ENCODE assay signal across 8 mouse cellular contexts in genomic region chr8:106151041-106151440, GRCm38 (mm10). TPM values are rescaled to one million over a fixed set of nuclear protein-coding genes. Genes with fewer than 3 reads are reported as not detected.
A peak's percentile ranks its signal among the peaks of the same experiment; 100 is the strongest.
DNase-seq lines count a peak whose midpoint lies in the region; ATAC-seq and TF ChIP-seq lines count a peak whose summit lies in the region.

No protein-coding gene starts in this region.

- H3K27me3 ChIP-seq in kidney, postnatal 0 days (ENCODE audit: insufficient read depth, low read length): no peaks in the 10 kb centered on the region
- H3K27me3 ChIP-seq in hindbrain, embryonic 16.5 days (replicated peaks; ENCODE audit: control insufficient read depth, insufficient read depth, low read length): no peaks in the 10 kb centered on the region
- H3K27me3 ChIP-seq in myocyte (ENCODE audit: control insufficient read depth, insufficient read depth, insufficient read length): no peaks in the 10 kb centered on the region

- no peak for ATAC-seq in kidney, postnatal 0 days (replicated peaks; ENCODE audit: low FRiP score, low read depth)
- ATAC-seq in hindbrain, embryonic 16.5 days: no peak

- peak overlapping the region; percentile 0 for H3ac ChIP-seq in myocyte (ENCODE audit: control insufficient read depth, insufficient read length)

- H3K79me2 ChIP-seq in myocyte (ENCODE audit: control insufficient read depth, insufficient read depth): peaks cover 12% of the 10 kb centered on the region

- peak overlapping the region; percentile 66 for H3K4me3 ChIP-seq in kidney, postnatal 0 days (replicated peaks; ENCODE audit: low read depth, low read length)
- H3K4me3 ChIP-seq in cortical plate, adult 2 months (ENCODE audit: insufficient read depth, low read length): peak overlapping the region; percentile 82
- peak overlapping the region; percentile 78 for H3K4me3 ChIP-seq in hindbrain, embryonic 16.5 days (ENCODE audit: low read length)
- H3K4me3 ChIP-seq in myocyte: peak overlapping the region; percentile 68

- no peak overlapping the region for H3K27ac ChIP-seq in kidney, postnatal 0 days
- H3K27ac ChIP-seq in cortical plate, adult 2 months (ENCODE audit: insufficient read depth, low read length): no peak overlapping the region
- no peak overlapping the region for H3K27ac ChIP-seq in hindbrain, embryonic 16.5 days (ENCODE audit: low read depth, low read length)

- peaks cover 8% of the 10 kb centered on the region for H3K4me1 ChIP-seq in kidney, postnatal 0 days (replicated peaks; ENCODE audit: insufficient read depth, low read length)
- H3K4me1 ChIP-seq in cortical plate, adult 2 months (ENCODE audit: control insufficient read depth, insufficient read depth, low read length): no peaks in the 10 kb centered on the region; the same call in 1 of the 2 replicates
- H3K4me1 ChIP-seq in hindbrain, embryonic 16.5 days (ENCODE audit: control insufficient read depth, insufficient read depth, low read depth, low read length): peaks cover 7% of the 10 kb centered on the region

- no peak for TF ChIP-seq CTCF in kidney, postnatal 0 days (IDR thresholded peaks at IDR 0.05; ENCODE audit: low read depth)
- TF ChIP-seq CTCF in cortical plate, adult 2 months (IDR thresholded peaks at IDR 0.05; ENCODE audit: extremely low read depth, insufficient read depth, low read length): no peak

- H3K36me3 ChIP-seq in kidney, postnatal 0 days (ENCODE audit: insufficient read depth, low read length): no peaks in the 10 kb centered on the region
- H3K36me3 ChIP-seq in hindbrain, embryonic 16.5 days (ENCODE audit: control insufficient read depth, insufficient read depth, low read length): no peaks in the 10 kb centered on the region
- H3K36me3 ChIP-seq in myocyte (ENCODE audit: control insufficient read depth, insufficient read depth): peaks cover 6% of the 10 kb centered on the region

- DNase-seq in kidney, postnatal 0 days (ENCODE audit: low spot score): no peak
- no peak for DNase-seq in kidney, postnatal 14 days
- no peak for DNase-seq in adrenal gland, postnatal 25 days
- DNase-seq in thymus, postnatal 0 days (ENCODE audit: low spot score): no peak
- no peak for DNase-seq in spleen, postnatal 14 days (ENCODE audit: low spot score in 2 of 2)

- TF ChIP-seq POLR2A in cortical plate, adult 2 months (IDR thresholded peaks at IDR 0.05; ENCODE audit: extremely low read depth, insufficient read depth, low read length): no peak
- no peak for TF ChIP-seq POLR2A in myocyte (IDR thresholded peaks at IDR 0.05; ENCODE audit: insufficient read length, low read depth)

- WGBS in kidney, postnatal 0 days: 71% methylated on average over 9 of the region's 9 CpGs
- 73% methylated on average over 9 of the region's 9 CpGs for WGBS in hindbrain, embryonic 16.5 days

- 0 out of 2 replicates have a peak overlapping the region, but pooled peaks have one; percentile 58 for H3K9ac ChIP-seq in kidney, postnatal 0 days (ENCODE audit: low read depth, low read length)
- H3K9ac ChIP-seq in hindbrain, embryonic 16.5 days (ENCODE audit: low read depth, low read length): peak overlapping the region; percentile 87

- no peaks in the 10 kb centered on the region for H3K9me3 ChIP-seq in kidney, postnatal 0 days (replicated peaks; ENCODE audit: low read length)
- no peaks in the 10 kb centered on the region for H3K9me3 ChIP-seq in hindbrain, embryonic 16.5 days (ENCODE audit: control insufficient read depth, low read length)

- peak overlapping the region; percentile 77 for H3K4me2 ChIP-seq in kidney, postnatal 0 days (ENCODE audit: low read length)
- H3K4me2 ChIP-seq in hindbrain, embryonic 16.5 days (ENCODE audit: low read length): peak overlapping the region; percentile 72
- H3K4me2 ChIP-seq in myocyte (ENCODE audit: low read depth): peak overlapping the region; percentile 80

TF ChIP-seq in myocyte, 11 proteins besides CTCF, POLR2A, EP300 and RAD21:
- TF ChIP-seq SRF (IDR thresholded peaks at IDR 0.05; ENCODE audit: control insufficient read depth, insufficient read length, low read depth) (no peak), POLR2AphosphoS2 (IDR thresholded peaks at IDR 0.05; ENCODE audit: insufficient read length, low read depth) (no peak), MYOD1 (IDR thresholded peaks at IDR 0.05; ENCODE audit: control insufficient read depth in 1 of 3, insufficient read length in 2 of 3, low read depth in 2 of 3) (no peak), USF1 (IDR thresholded peaks at IDR 0.05; ENCODE audit: low read depth) (no peak), TCF3 (IDR thresholded peaks at IDR 0.05; ENCODE audit: insufficient read length, low read depth) (no peak), E2F4 (IDR thresholded peaks at IDR 0.05; ENCODE audit: insufficient read depth) (no peak), MAX (IDR thresholded peaks at IDR 0.05; ENCODE audit: low read depth) (no peak), MYOG (IDR thresholded peaks at IDR 0.05; ENCODE audit: control insufficient read depth in 1 of 3, insufficient read depth in 1 of 3, insufficient read length in 2 of 3, low read depth in 2 of 3) (no peak), CEBPB (IDR thresholded peaks at IDR 0.05; ENCODE audit: insufficient read depth, poor library complexity, severe bottlenecking) (no peak), TCF12 (IDR thresholded peaks at IDR 0.05; ENCODE audit: insufficient read depth, poor library complexity, severe bottlenecking) (no peak), REST (IDR thresholded peaks at IDR 0.05; ENCODE audit: insufficient read depth, insufficient read length) (no peak)

RNA-seq across cellular contexts. Expression of gene Pla2g15, which starts 0.8 kb away (rescaled TPM):
- polyA plus RNA-seq in kidney, postnatal 0 days (2015; fragmentation: Nextera tagmentation; extraction: Ambion mirVana): 8.1 and 9.8 TPM in 2 replicates
- polyA plus RNA-seq in cortical plate, adult 2 months (2012; rRNA removed): 19.6 and 19.9 TPM in 2 replicates
- polyA plus RNA-seq in hindbrain, embryonic 16.5 days (2015; fragmentation: Nextera tagmentation; extraction: Ambion mirVana): 23.5 and 24.2 TPM in 2 replicates
- 9.6 TPM for polyA plus RNA-seq in myocyte (2012; fragmentation: generic; extraction: Trizol)
- total RNA-seq in adrenal gland, postnatal 25 days (2021): 27.6 and 27.7 TPM in 2 replicates
- 11.0 and 11.7 TPM in 2 replicates for polyA plus RNA-seq in thymus, postnatal 0 days (2015; fragmentation: Nextera tagmentation; extraction: Ambion mirVana)

RNA-seq across cellular contexts. Expression of gene Esrp2, which starts 14.3 kb away (rescaled TPM):
- 21.0 and 21.2 TPM in 2 replicates for polyA plus RNA-seq in kidney, postnatal 0 days (2015; fragmentation: Nextera tagmentation; extraction: Ambion mirVana)
- polyA plus RNA-seq in cortical plate, adult 2 months (2012; rRNA removed): 0.06 and 0.13 TPM in 2 replicates
- polyA plus RNA-seq in hindbrain, embryonic 16.5 days (2015; fragmentation: Nextera tagmentation; extraction: Ambion mirVana): 0.18 and 0.27 TPM in 2 replicates
- polyA plus RNA-seq in myocyte (2012; fragmentation: generic; extraction: Trizol): 0.17 TPM
- 2.0 and 3.9 TPM in 2 replicates for total RNA-seq in adrenal gland, postnatal 25 days (2021)
- polyA plus RNA-seq in thymus, postnatal 0 days (2015; fragmentation: Nextera tagmentation; extraction: Ambion mirVana): 8.8 and 9.6 TPM in 2 replicates

RNA-seq across cellular contexts. Expression of gene Slc7a6, which starts 17.6 kb away (rescaled TPM):
- 61.0 and 61.6 TPM in 2 replicates for polyA plus RNA-seq in kidney, postnatal 0 days (2015; fragmentation: Nextera tagmentation; extraction: Ambion mirVana)
- 30.4 and 33.3 TPM in 2 replicates for polyA plus RNA-seq in cortical plate, adult 2 months (2012; rRNA removed)
- polyA plus RNA-seq in hindbrain, embryonic 16.5 days (2015; fragmentation: Nextera tagmentation; extraction: Ambion mirVana): 35.7 and 47.9 TPM in 2 replicates
- 12.8 TPM for polyA plus RNA-seq in myocyte (2012; fragmentation: generic; extraction: Trizol)
- total RNA-seq in adrenal gland, postnatal 25 days (2021): 25.6 and 29.0 TPM in 2 replicates
- polyA plus RNA-seq in thymus, postnatal 0 days (2015; fragmentation: Nextera tagmentation; extraction: Ambion mirVana): 86.2 and 87.1 TPM in 2 replicates

RNA-seq across cellular contexts. Expression of gene Slc7a6os, which starts 59.7 kb away (rescaled TPM):
- 27.4 and 27.6 TPM in 2 replicates for polyA plus RNA-seq in kidney, postnatal 0 days (2015; fragmentation: Nextera tagmentation; extraction: Ambion mirVana)
- polyA plus RNA-seq in cortical plate, adult 2 months (2012; rRNA removed): 26.3 and 28.0 TPM in 2 replicates
- 28.4 and 29.9 TPM in 2 replicates for polyA plus RNA-seq in hindbrain, embryonic 16.5 days (2015; fragmentation: Nextera tagmentation; extraction: Ambion mirVana)
- polyA plus RNA-seq in myocyte (2012; fragmentation: generic; extraction: Trizol): 21.7 TPM
- total RNA-seq in adrenal gland, postnatal 25 days (2021): 28.5 and 30.2 TPM in 2 replicates
- polyA plus RNA-seq in thymus, postnatal 0 days (2015; fragmentation: Nextera tagmentation; extraction: Ambion mirVana): 42.9 and 47.5 TPM in 2 replicates

RNA-seq across cellular contexts. Expression of gene Prmt7, which starts 59.7 kb away (rescaled TPM):
- 30.1 and 33.1 TPM in 2 replicates for polyA plus RNA-seq in kidney, postnatal 0 days (2015; fragmentation: Nextera tagmentation; extraction: Ambion mirVana)
- polyA plus RNA-seq in cortical plate, adult 2 months (2012; rRNA removed): 33.9 and 34.4 TPM in 2 replicates
- polyA plus RNA-seq in hindbrain, embryonic 16.5 days (2015; fragmentation: Nextera tagmentation; extraction: Ambion mirVana): 64.7 and 64.8 TPM in 2 replicates
- 36.4 TPM for polyA plus RNA-seq in myocyte (2012; fragmentation: generic; extraction: Trizol)
- total RNA-seq in adrenal gland, postnatal 25 days (2021): 28.4 and 31.1 TPM in 2 replicates
- 42.8 and 44.5 TPM in 2 replicates for polyA plus RNA-seq in thymus, postnatal 0 days (2015; fragmentation: Nextera tagmentation; extraction: Ambion mirVana)
